Mouse (Mus musculus) midbrain, embryonic 14.5 days (tissue): ENCODE measurements around the gene Abca8b. TPM values are rescaled to one million over a fixed set of nuclear protein-coding genes. Genes with fewer than 3 reads are reported as not detected.
"Not testable (repeated sequence)": the region's sequence is repeated elsewhere in the genome, so short reads cannot be mapped to it uniquely, and the experiment has no call there.

Experiments
- ATAC-seq: fragments of 200-750 bp; cut with Nextera tagmentation; 2 replicates; pipeline ENCODE4 v1.8.0; 2017; ENCODE audit warnings: moderate number of reproducible peaks, moderate library complexity; ENCODE audit not compliant: low FRiP score, low TSS enrichment
- DNase-seq: peaks from one replicate; pipeline ENCODE4 v3.0.0-alpha.2; 2015
- H3K27ac ChIP-seq: fragments of 300-500 bp; sonication (generic); replicated peaks from 2 replicates; pipeline ENCODE4 v1.5.1; 2014; ENCODE audit warnings: mild to moderate bottlenecking, low read depth, low read length, moderate library complexity
- H3K27me3 ChIP-seq: fragments of 300-500 bp; sonication (generic); 2 replicates; pipeline ENCODE4 v1.6.1; 2014; ENCODE audit warnings: low read length, control low read depth, mixed read lengths; ENCODE audit not compliant: control insufficient read depth, insufficient read depth
- H3K36me3 ChIP-seq: fragments of 300-500 bp; sonication (generic); 2 replicates; pipeline ENCODE4 v1.6.1; 2014; ENCODE audit warnings: low read length, control low read depth; ENCODE audit not compliant: control insufficient read depth, insufficient read depth
- H3K4me1 ChIP-seq: fragments of 300-500 bp; sonication (generic); 2 replicates; pipeline ENCODE4 v1.6.1; 2014; ENCODE audit warnings: mild to moderate bottlenecking, antibody characterized with exemption, low read length, control low read depth; ENCODE audit not compliant: control insufficient read depth, insufficient read depth
- H3K4me2 ChIP-seq: fragments of 300-500 bp; sonication (generic); 2 replicates; pipeline ENCODE4 v1.6.1; 2014; ENCODE audit warnings: mild to moderate bottlenecking, low read length, moderate library complexity
- H3K4me3 ChIP-seq: fragments of 300-500 bp; sonication (generic); replicated peaks from 2 replicates; pipeline ENCODE4 v1.5.1; 2014; ENCODE audit warnings: low read depth, low read length
- H3K9ac ChIP-seq: fragments of 300-500 bp; sonication (generic); replicated peaks from 2 replicates; pipeline ENCODE4 v1.6.1; 2014; ENCODE audit warnings: mild to moderate bottlenecking, low read length, moderate library complexity
- H3K9me3 ChIP-seq: fragments of 300-500 bp; sonication (generic); 2 replicates; pipeline ENCODE4 v1.6.1; 2016; ENCODE audit warnings: low read length, control low read depth, mixed read lengths; ENCODE audit not compliant: control insufficient read depth
- WGBS: fragments of 180-500 bp; shearing (Covaris S2); extraction: QIAGEN DNeasy Blood & Tissue Kit; methylation state at CpG from one replicate; pipeline ENCODE4 v1.1.7; 2014; 5-methylcytosine and 5-hydroxymethylcytosine counted together
- polyA plus RNA-seq: library from polyadenylated mRNA; unstranded; fragments of >200 nt; fragmentation: Nextera tagmentation; extraction: Ambion mirVana; gene quantifications from 2 replicates; pipeline ENCODE4 v1.2.1, GENCODE M21; 2014

The Abca8b gene
- polyA plus RNA-seq, 1 experiment from 2014 or later, result 1.9 TPM

GRCm38 (mm10) chr11:109988164-109988563, 7.5 kb downstream of the Abca8b start:
- no peak overlapping the region for H3K4me2 ChIP-seq
- no peaks in the 10 kb centered on the region for H3K36me3 ChIP-seq
- no peaks in the 10 kb centered on the region for H3K9me3 ChIP-seq
- WGBS, result 84% methylated on average over 1 of the region's 1 CpGs
- H3K27ac ChIP-seq, result no peak overlapping the region
- no peak for ATAC-seq
- no peak overlapping the region for H3K9ac ChIP-seq
- no peak overlapping the region for H3K4me3 ChIP-seq
- DNase-seq, result no peak
- H3K27me3 ChIP-seq, result no peaks in the 10 kb centered on the region
- H3K4me1 ChIP-seq, result no peaks in the 10 kb centered on the region

- DNase-seq, H3K4me1 ChIP-seq, H3K36me3 ChIP-seq, H3K27me3 ChIP-seq, H3K9ac ChIP-seq, ATAC-seq, H3K9me3 ChIP-seq, H3K27ac ChIP-seq, H3K4me3 ChIP-seq, H3K4me2 ChIP-seq: not testable (repeated sequence)
- 49% methylated on average over 11 of the region's 11 CpGs for WGBS
Measured at GRCm38 (mm10) chr11:109987460-109988072, 8.1 kb downstream of the Abca8b start.

- no peak for ATAC-seq
- no peak overlapping the region for H3K4me3 ChIP-seq
- H3K27me3 ChIP-seq, result no peaks in the 10 kb centered on the region
- no peak overlapping the region for H3K4me2 ChIP-seq
- H3K9ac ChIP-seq, result no peak overlapping the region
- H3K4me1 ChIP-seq, result no peaks in the 10 kb centered on the region
- DNase-seq, result no peak
- H3K9me3 ChIP-seq, result no peaks in the 10 kb centered on the region
- no peak overlapping the region for H3K27ac ChIP-seq
- 95% methylated on average over 2 of the region's 2 CpGs for WGBS
- H3K36me3 ChIP-seq, result no peaks in the 10 kb centered on the region
Measured at GRCm38 (mm10) chr11:109981872-109982271, 13.8 kb downstream of the Abca8b start.

GRCm38 (mm10) chr11:109970521-109970920, 25.1 kb downstream of the Abca8b start:
- H3K27ac ChIP-seq, result no peak overlapping the region
- H3K36me3 ChIP-seq, result no peaks in the 10 kb centered on the region
- ATAC-seq (no peak), DNase-seq (no peak)
- H3K4me3 ChIP-seq, result no peak overlapping the region
- no peaks in the 10 kb centered on the region for H3K27me3 ChIP-seq
- H3K9ac ChIP-seq, result no peak overlapping the region
- no peaks in the 10 kb centered on the region for H3K4me1 ChIP-seq
- peaks cover 3% of the 10 kb centered on the region; the same call in 1 of the 2 replicates for H3K9me3 ChIP-seq
- H3K4me2 ChIP-seq, result no peak overlapping the region
- WGBS, result 90% methylated on average over 4 of the region's 4 CpGs

- DNase-seq, result peak; percentile 88
- WGBS, result 36% methylated on average over 4 of the region's 4 CpGs
Measured at GRCm38 (mm10) chr11:109961495-109962492, 33.9 kb downstream of the Abca8b start.

GRCm38 (mm10) chr11:109955185-109955584, 40.5 kb downstream of the Abca8b start:
- no peak overlapping the region for H3K4me2 ChIP-seq
- H3K9me3 ChIP-seq, result no peaks in the 10 kb centered on the region
- no peaks in the 10 kb centered on the region for H3K4me1 ChIP-seq
- ATAC-seq (no peak), DNase-seq (no peak)
- H3K4me3 ChIP-seq, result no peak overlapping the region
- H3K9ac ChIP-seq, result no peak overlapping the region
- H3K27me3 ChIP-seq, result no peaks in the 10 kb centered on the region
- no peak overlapping the region for H3K27ac ChIP-seq
- whole genome bisulfite sequencing, result 84% methylated on average over 1 of the region's 1 CpGs
- H3K36me3 ChIP-seq, result no peaks in the 10 kb centered on the region

More at GRCm38 (mm10) chr11:109961495-109962492, 33.9 kb downstream of the Abca8b start:
- no peaks in the 10 kb centered on the region for H3K36me3 ChIP-seq
- H3K4me3 ChIP-seq, result no peak overlapping the region
- H3K27me3 ChIP-seq, result no peaks in the 10 kb centered on the region
- H3K9ac ChIP-seq, result no peak overlapping the region
- H3K4me1 ChIP-seq, result peaks cover 4% of the 10 kb centered on the region
- peak overlapping the region; percentile 78 for H3K27ac ChIP-seq
- H3K4me2 ChIP-seq, result peak overlapping the region; percentile 22
- no peak; the same call in 1 of the 2 replicates for ATAC-seq
- H3K9me3 ChIP-seq, result no peaks in the 10 kb centered on the region

- no peaks in the 10 kb centered on the region for H3K27me3 ChIP-seq
- ATAC-seq, result no peak
- 93% methylated on average over 5 of the region's 5 CpGs for whole genome bisulfite sequencing
- no peak for DNase-seq
- H3K9me3 ChIP-seq, result no peaks in the 10 kb centered on the region
- no peaks in the 10 kb centered on the region for H3K4me1 ChIP-seq
- no peak overlapping the region for H3K4me3 ChIP-seq
- no peaks in the 10 kb centered on the region for H3K36me3 ChIP-seq
- no peak overlapping the region for H3K27ac ChIP-seq
- H3K9ac ChIP-seq, result no peak overlapping the region
- H3K4me2 ChIP-seq, result no peak overlapping the region
Measured at GRCm38 (mm10) chr11:109936915-109937314, 58.7 kb downstream of the Abca8b start.

- not testable (repeated sequence) for H3K27me3 ChIP-seq, DNase-seq, H3K4me3 ChIP-seq, H3K9ac ChIP-seq, H3K36me3 ChIP-seq, H3K9me3 ChIP-seq, ATAC-seq, H3K4me1 ChIP-seq, H3K27ac ChIP-seq, H3K4me2 ChIP-seq
- WGBS, result 87% methylated on average over 4 of the region's 4 CpGs
Measured at GRCm38 (mm10) chr11:109933207-109933606, 62.4 kb downstream of the Abca8b start.
